ENCODE assay signal across 20 mouse cellular contexts in the genomic region with DNA sequence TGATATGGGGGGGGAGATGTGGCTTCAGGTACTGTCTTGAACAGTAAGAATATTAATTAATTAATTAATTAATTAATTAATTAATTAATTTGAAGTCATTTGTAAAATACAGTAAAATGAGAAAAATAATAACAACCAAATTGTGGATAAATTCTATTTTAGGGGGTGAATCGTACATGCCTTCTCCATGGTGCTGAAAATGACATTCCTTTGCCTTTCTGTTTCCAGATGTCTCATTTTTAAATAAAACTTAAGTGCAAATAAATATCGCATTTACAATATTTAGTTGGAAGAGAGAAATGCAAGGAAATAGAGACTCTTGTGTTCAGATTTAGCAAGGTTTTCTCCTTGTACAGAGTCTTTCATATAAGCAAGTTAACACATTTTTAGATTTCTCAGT.
DNase-seq lines count a peak whose midpoint lies in the region; ATAC-seq and TF ChIP-seq lines count a peak whose summit lies in the region.
"Had no signal": no experiment of that assay in that cellular context is flagged by ENCODE, and none has a peak within 500 bp of the region (broad histone marks: within the 10 kb centered on the region; RNA-seq: fewer than 3 reads in every experiment).

No protein-coding gene starts in this region.

- no peak overlapping the region for H3K9ac ChIP-seq in embryonic facial prominence, embryonic 11.5 days (replicated peaks; ENCODE audit: low read length)
- H3K9ac ChIP-seq in MEL (ENCODE audit: control insufficient read depth, low read depth, low read length, poor library complexity, severe bottlenecking), result no peak overlapping the region
- H3K9ac ChIP-seq: embryonic facial prominence, embryonic 12.5 days; forebrain, embryonic 12.5 days; heart, embryonic 13.5 days; hindbrain, embryonic 12.5 days; intestine, embryonic 15.5 days had no signal

- peak; percentile 62 for DNase-seq in embryonic facial prominence, embryonic 11.5 days (ENCODE audit: low spot score)
- no peak for DNase-seq in embryonic facial prominence, embryonic 10.5 days (ENCODE audit: low spot score)
- peak; percentile 4 for DNase-seq in kidney, postnatal 10 days
- no peak for DNase-seq in kidney, adult 18-20 months
- peak; percentile 1 for DNase-seq in MEL (ENCODE audit: low read depth, low spot score)
- DNase-seq in embryo, embryonic 11 days, result peak; percentile 23
- DNase-seq in adrenal gland, postnatal 14 days, result no peak
- no peak for DNase-seq in urinary bladder, postnatal 36 days (ENCODE audit: low spot score in 2 of 2)
- DNase-seq: adrenal gland, adult 2 months; adrenal gland, postnatal 36 days; cerebellum, adult 2 months; gastrocnemius, postnatal 36 days; heart, adult 11 months; heart, postnatal 36 days had no signal

- no peak for TF ChIP-seq POLR2A in MEL (IDR thresholded peaks at IDR 0.05; ENCODE audit: control insufficient read depth in 1 of 2, insufficient read depth in 1 of 2, low read depth in 1 of 2, low read length in 2 of 2, poor library complexity in 1 of 2)

- no peak overlapping the region for H3K4me3 ChIP-seq in embryonic facial prominence, embryonic 11.5 days (ENCODE audit: low read depth, low read length)
- no peak overlapping the region for H3K4me3 ChIP-seq in embryonic facial prominence, embryonic 10.5 days
- no peak overlapping the region for H3K4me3 ChIP-seq in MEL (ENCODE audit: control insufficient read depth in 1 of 2, insufficient read depth in 1 of 2, low read depth in 2 of 2, low read length in 2 of 2)
- H3K4me3 ChIP-seq: embryonic facial prominence, embryonic 12.5 days; forebrain, embryonic 12.5 days; heart, embryonic 13.5 days; hindbrain, embryonic 12.5 days; intestine, embryonic 15.5 days had no signal

- H3K4me1 ChIP-seq in embryonic facial prominence, embryonic 11.5 days (ENCODE audit: control insufficient read depth, insufficient read depth, low read length), result no peaks in the 10 kb centered on the region
- no peaks in the 10 kb centered on the region for H3K4me1 ChIP-seq in embryonic facial prominence, embryonic 10.5 days
- H3K4me1 ChIP-seq in MEL (ENCODE audit: control insufficient read depth in 1 of 2, insufficient read depth in 2 of 2, low read length in 2 of 2), result no peaks in the 10 kb centered on the region
- H3K4me1 ChIP-seq: embryonic facial prominence, embryonic 12.5 days; forebrain, embryonic 12.5 days; heart, embryonic 13.5 days; hindbrain, embryonic 12.5 days; intestine, embryonic 15.5 days had no signal

- no peak for TF ChIP-seq CTCF in MEL (IDR thresholded peaks at IDR 0.05 in 2 of 3, conservative IDR thresholded peaks at IDR 0.05 in 1 of 3; ENCODE audit: control insufficient read depth in 1 of 3, insufficient read depth in 1 of 3, low read depth in 2 of 3, low read length in 3 of 3, poor library complexity in 1 of 3, severe bottlenecking in 1 of 3)

- TF ChIP-seq EP300 in MEL (IDR thresholded peaks at IDR 0.05; ENCODE audit: low read depth in 1 of 2, low read length in 2 of 2), result no peak

- H3K27ac ChIP-seq in embryonic facial prominence, embryonic 11.5 days (replicated peaks; ENCODE audit: low read depth, low read length), result no peak overlapping the region
- H3K27ac ChIP-seq in embryonic facial prominence, embryonic 10.5 days (replicated peaks), result no peak overlapping the region
- no peak overlapping the region for H3K27ac ChIP-seq in MEL (ENCODE audit: control insufficient read depth, low read depth, low read length)
- H3K27ac ChIP-seq: embryonic facial prominence, embryonic 12.5 days; forebrain, embryonic 12.5 days; heart, embryonic 13.5 days; hindbrain, embryonic 12.5 days; hindbrain, postnatal 0 days; intestine, embryonic 15.5 days had no signal

- H3K27me3 ChIP-seq in embryonic facial prominence, embryonic 11.5 days (ENCODE audit: control insufficient read depth, insufficient read depth, low read length), result no peaks in the 10 kb centered on the region
- H3K27me3 ChIP-seq in embryonic facial prominence, embryonic 10.5 days (replicated peaks; ENCODE audit: low read depth, poor library complexity, severe bottlenecking), result no peaks in the 10 kb centered on the region
- no peaks in the 10 kb centered on the region for H3K27me3 ChIP-seq in MEL (ENCODE audit: control insufficient read depth in 1 of 2, insufficient read depth in 2 of 2, low read length in 2 of 2)
- H3K27me3 ChIP-seq: embryonic facial prominence, embryonic 12.5 days; forebrain, embryonic 12.5 days; heart, embryonic 13.5 days; hindbrain, embryonic 12.5 days; intestine, embryonic 15.5 days had no signal

- WGBS in embryonic facial prominence, embryonic 11.5 days, result 82% methylated on average over 2 of the region's 2 CpGs
- 83% methylated on average over 2 of the region's 2 CpGs for WGBS in embryonic facial prominence, embryonic 10.5 days

- H3K4me2 ChIP-seq in embryonic facial prominence, embryonic 11.5 days (ENCODE audit: low read depth, low read length), result no peak overlapping the region
- H3K4me2 ChIP-seq: embryonic facial prominence, embryonic 12.5 days; forebrain, embryonic 12.5 days; heart, embryonic 13.5 days; hindbrain, embryonic 12.5 days; intestine, embryonic 15.5 days had no signal

- no peaks in the 10 kb centered on the region for H3K79me2 ChIP-seq in MEL (ENCODE audit: control insufficient read depth, insufficient read depth, low read length, poor library complexity)

- no peaks in the 10 kb centered on the region for H3K9me3 ChIP-seq in embryonic facial prominence, embryonic 11.5 days (replicated peaks; ENCODE audit: control insufficient read depth, low read length)
- no peaks in the 10 kb centered on the region for H3K9me3 ChIP-seq in embryonic facial prominence, embryonic 10.5 days
- H3K9me3 ChIP-seq in MEL (replicated peaks; ENCODE audit: insufficient read depth, low read length), result no peaks in the 10 kb centered on the region
- H3K9me3 ChIP-seq: embryonic facial prominence, embryonic 12.5 days; forebrain, embryonic 12.5 days; heart, embryonic 13.5 days; hindbrain, embryonic 12.5 days; intestine, embryonic 15.5 days had no signal

- ATAC-seq in embryonic facial prominence, embryonic 11.5 days (replicated peaks; ENCODE audit: insufficient number of reproducible peaks, low FRiP score, low TSS enrichment, low read depth), result no peak
- ATAC-seq: hindbrain, postnatal 0 days; intestine, embryonic 15.5 days had no signal

- TF ChIP-seq RAD21 in MEL (IDR thresholded peaks at IDR 0.05; ENCODE audit: low read depth, low read length), result no peak

- H3K36me3 ChIP-seq in embryonic facial prominence, embryonic 11.5 days (replicated peaks; ENCODE audit: control insufficient read depth, insufficient read depth, low read depth, low read length), result no peaks in the 10 kb centered on the region
- no peaks in the 10 kb centered on the region for H3K36me3 ChIP-seq in embryonic facial prominence, embryonic 10.5 days (replicated peaks)
- no peaks in the 10 kb centered on the region for H3K36me3 ChIP-seq in MEL (ENCODE audit: control insufficient read depth in 1 of 2, insufficient read depth in 2 of 2, low read length in 2 of 2)
- H3K36me3 ChIP-seq: embryonic facial prominence, embryonic 12.5 days; forebrain, embryonic 12.5 days; heart, embryonic 13.5 days; hindbrain, embryonic 12.5 days; intestine, embryonic 15.5 days had no signal

TF ChIP-seq in MEL, 35 proteins besides CTCF, POLR2A, EP300 and RAD21:
- no peak for TF ChIP-seq KAT2A (conservative IDR thresholded peaks at IDR 0.05; ENCODE audit: low read depth, low read length)
- TF ChIP-seq UBTF (IDR thresholded peaks at IDR 0.05; ENCODE audit: borderline replicate concordance, insufficient read depth, low read depth, low read length), result no peak
- TF ChIP-seq TCF12 (IDR thresholded peaks at IDR 0.05; ENCODE audit: low read depth, low read length), result no peak
- TF ChIP-seq MEF2A (IDR thresholded peaks at IDR 0.05; ENCODE audit: extremely low read depth, insufficient replicate concordance, low read depth, low read length, poor library complexity, severe bottlenecking), result no peak
- no peak for TF ChIP-seq ZKSCAN1 (IDR thresholded peaks at IDR 0.05; ENCODE audit: low read depth, low read length)
- no peak for TF ChIP-seq HCFC1 (IDR thresholded peaks at IDR 0.05; ENCODE audit: low read depth, low read length)
- TF ChIP-seq SMC3 (IDR thresholded peaks at IDR 0.05; ENCODE audit: low read depth, low read length), result no peak
- no peak for TF ChIP-seq POLR2AphosphoS5 (IDR thresholded peaks at IDR 0.05; ENCODE audit: borderline replicate concordance, low read depth, low read length)
- no peak for TF ChIP-seq ELF1 (IDR thresholded peaks at IDR 0.05; ENCODE audit: low read depth, low read length)
- TF ChIP-seq JUND (IDR thresholded peaks at IDR 0.05; ENCODE audit: low read depth, low read length), result no peak
- TF ChIP-seq ETS1 (IDR thresholded peaks at IDR 0.05; ENCODE audit: low read depth, low read length), result no peak
- TF ChIP-seq MAFK (IDR thresholded peaks at IDR 0.05; ENCODE audit: borderline replicate concordance, low read depth, low read length), result no peak
- no peak for TF ChIP-seq E2F4 (IDR thresholded peaks at IDR 0.05; ENCODE audit: borderline replicate concordance, low read depth, low read length)
- no peak for TF ChIP-seq MYC (IDR thresholded peaks at IDR 0.05; ENCODE audit: low read depth, low read length)
- no peak for TF ChIP-seq NRF1 (IDR thresholded peaks at IDR 0.05; ENCODE audit: insufficient read depth, low read depth, low read length, poor library complexity, severe bottlenecking)
- TF ChIP-seq MXI1 (IDR thresholded peaks at IDR 0.05; ENCODE audit: low read depth, low read length), result no peak
- no peak for TF ChIP-seq CHD1 (IDR thresholded peaks at IDR 0.05; ENCODE audit: low read depth, low read length)
- no peak for TF ChIP-seq POLR2AphosphoS2 (IDR thresholded peaks at IDR 0.05; ENCODE audit: low read length)
- no peak for TF ChIP-seq ZC3H11A (IDR thresholded peaks at IDR 0.05; ENCODE audit: low read depth, low read length)
- TF ChIP-seq MAZ (IDR thresholded peaks at IDR 0.05; ENCODE audit: low read depth, low read length), result no peak
TF ChIP-seq in MEL: peak in this region for 0.

Comparison
In these comparisons a context has a peak if more than half of its experiments do, and no peak if none do; other contexts are left out.
1. DNase-seq: peak in embryonic facial prominence, embryonic 11.5 days (single experiment), kidney, postnatal 10 days (single experiment), MEL (single experiment) and embryo, embryonic 11 days (single experiment); none in embryonic facial prominence, embryonic 10.5 days (single experiment), kidney, adult 18-20 months (single experiment), adrenal gland, postnatal 14 days (single experiment) and urinary bladder, postnatal 36 days (0 of 2).